Mouse (Mus musculus) embryonic facial prominence, embryonic 15.5 days (tissue): Measurements from ENCODE around the gene Il13. TPM values are rescaled to one million over a fixed set of nuclear protein-coding genes. Genes with fewer than 3 reads are reported as not detected.

Experiments used
- ATAC-seq: fragments of 200-750 bp; cut with Nextera tagmentation; 2 replicates; pipeline ENCODE4 v1.8.0; 2017; ENCODE audit warnings: low read depth, moderate TSS enrichment; ENCODE audit not compliant: insufficient number of reproducible peaks, low FRiP score, low TSS enrichment
- H3K27ac ChIP-seq: fragments of 300-500 bp; sonication (generic); replicated peaks from 2 replicates; pipeline ENCODE4 v1.5.1; 2015; ENCODE audit warnings: mild to moderate bottlenecking, inconsistent platforms
- H3K27me3 ChIP-seq: fragments of 300-500 bp; sonication (generic); 2 replicates; pipeline ENCODE4 v1.6.1; 2015; ENCODE audit warnings: inconsistent platforms
- H3K36me3 ChIP-seq: fragments of 300-500 bp; sonication (generic); 2 replicates; pipeline ENCODE4 v1.6.1; 2015; ENCODE audit warnings: mild to moderate bottlenecking, inconsistent platforms
- H3K4me1 ChIP-seq: fragments of 300-500 bp; sonication (generic); 2 replicates; pipeline ENCODE4 v1.6.1; 2015; ENCODE audit warnings: inconsistent platforms
- H3K4me2 ChIP-seq: fragments of 300-500 bp; sonication (generic); replicated peaks from 2 replicates; pipeline ENCODE4 v1.6.1; 2015; ENCODE audit warnings: mild to moderate bottlenecking, inconsistent platforms
- H3K4me3 ChIP-seq: fragments of 300-500 bp; sonication (generic); replicated peaks from 2 replicates; pipeline ENCODE4 v1.5.1; 2015; ENCODE audit warnings: mild to moderate bottlenecking, inconsistent platforms
- H3K9ac ChIP-seq: fragments of 300-500 bp; sonication (generic); 2 replicates; pipeline ENCODE4 v1.6.1; 2015; ENCODE audit warnings: inconsistent platforms
- H3K9me3 ChIP-seq: fragments of 300-500 bp; sonication (generic); replicated peaks from 2 replicates; pipeline ENCODE4 v1.6.1; 2016; ENCODE audit warnings: inconsistent platforms
- WGBS: fragments of 180-500 bp; shearing (Covaris S2); methylation state at CpG from one replicate; pipeline ENCODE4 v1.1.7; 2015; 5-methylcytosine and 5-hydroxymethylcytosine counted together
- polyA plus RNA-seq: library from polyadenylated mRNA; unstranded; fragments of >200 nt; fragmentation: Nextera tagmentation; extraction: Ambion mirVana; gene quantifications from 2 replicates; pipeline ENCODE4 v1.2.1, GENCODE M21; 2015

Il13 gene
- polyA plus RNA-seq, 1 experiment from 2014 or later: not detected

GRCm38 (mm10) chr11:53616748-53617558 is 17.5 kb downstream of the Il13 start:
- Histone ChIP-seq H3K9me3 (no peaks in the 10 kb centered on the region), H3K4me2 (no peak overlapping the region), H3K4me3 (no peak overlapping the region), H3K27ac (no peak overlapping the region), H3K36me3 (no peaks in the 10 kb centered on the region), H3K9ac (no peak overlapping the region), H3K4me1 (no peaks in the 10 kb centered on the region), H3K27me3 (no peaks in the 10 kb centered on the region)
- ATAC-seq: no peak
- WGBS: 79% methylated on average over 8 of the region's 8 CpGs

DNA sequence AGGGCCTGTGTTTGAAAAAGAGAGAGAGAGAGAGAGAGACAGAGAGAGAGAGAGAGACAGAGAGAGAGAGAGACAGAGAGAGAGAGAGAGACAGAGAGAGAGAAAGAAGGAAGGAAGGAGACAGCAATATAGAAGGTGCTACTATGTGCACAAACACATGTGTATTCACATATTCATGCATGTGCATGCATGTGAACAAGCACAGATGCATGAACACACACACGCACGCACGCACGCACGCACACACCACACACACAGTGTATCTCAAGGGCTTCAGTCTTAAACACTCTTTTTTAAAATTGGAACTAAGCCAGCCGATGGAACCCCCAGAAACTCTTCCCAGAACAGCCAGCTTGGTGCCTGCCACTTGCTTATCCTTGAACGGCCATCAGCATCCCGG is 18.9 kb downstream of the Il13 start:
- WGBS: 87% methylated on average over 8 of the region's 8 CpGs
- Histone ChIP-seq H3K27me3 (no peaks in the 10 kb centered on the region), H3K4me3 (no peak overlapping the region), H3K4me2 (no peak overlapping the region), H3K36me3 (no peaks in the 10 kb centered on the region), H3K4me1 (no peaks in the 10 kb centered on the region), H3K9ac (no peak overlapping the region), H3K27ac (no peak overlapping the region), H3K9me3 (no peaks in the 10 kb centered on the region)
- ATAC-seq: no peak

DNA sequence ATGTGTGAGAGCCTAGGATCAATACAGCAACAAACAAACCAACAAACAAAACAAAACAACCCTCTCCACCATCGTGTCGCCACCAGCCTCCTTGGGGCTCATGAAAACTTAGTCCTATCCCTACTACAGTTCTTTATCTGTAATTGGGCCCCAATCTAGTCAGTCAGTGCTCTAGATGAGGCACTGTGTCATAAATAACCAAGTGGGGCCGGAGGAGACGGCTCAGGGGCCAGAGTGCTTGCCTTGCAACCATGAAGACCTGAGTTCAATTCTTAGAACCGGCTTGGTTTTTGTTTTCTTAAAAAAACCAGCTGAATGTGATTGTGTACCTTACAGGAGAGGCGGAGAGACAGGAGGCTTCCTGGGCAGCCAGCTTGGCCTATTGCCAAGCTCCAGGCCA is 19.3 kb downstream of the Il13 start:
- H3K4me1 ChIP-seq: no peaks in the 10 kb centered on the region
- H3K4me2 ChIP-seq: no peak overlapping the region
- ATAC-seq: no peak
- no peak overlapping the region for H3K9ac ChIP-seq
- H3K27me3 ChIP-seq: no peaks in the 10 kb centered on the region
- no peak overlapping the region for H3K4me3 ChIP-seq
- H3K36me3 ChIP-seq: no peaks in the 10 kb centered on the region
- H3K27ac ChIP-seq: no peak overlapping the region
- no peaks in the 10 kb centered on the region for H3K9me3 ChIP-seq
- WGBS: 73% methylated on average over 6 of the region's 6 CpGs

- no peak overlapping the region for H3K4me2 ChIP-seq
- no peaks in the 10 kb centered on the region for H3K9me3 ChIP-seq
- H3K4me3 ChIP-seq: no peak overlapping the region
- no peaks in the 10 kb centered on the region for H3K36me3 ChIP-seq
- no peak overlapping the region for H3K9ac ChIP-seq
- H3K27me3 ChIP-seq: no peaks in the 10 kb centered on the region
- H3K27ac ChIP-seq: no peak overlapping the region
- ATAC-seq: no peak
- no peaks in the 10 kb centered on the region for H3K4me1 ChIP-seq
- 67% methylated on average over 3 of the region's 3 CpGs for WGBS
These were observed 24.8 kb downstream of the Il13 start for GRCm38 (mm10) chr11:53609672-53610071.

- Histone ChIP-seq H3K9ac (no peak overlapping the region), H3K27me3 (no peaks in the 10 kb centered on the region), H3K36me3 (no peaks in the 10 kb centered on the region), H3K27ac (no peak overlapping the region), H3K9me3 (no peaks in the 10 kb centered on the region), H3K4me1 (no peaks in the 10 kb centered on the region), H3K4me2 (no peak overlapping the region), H3K4me3 (no peak overlapping the region)
- 81% methylated on average over 6 of the region's 6 CpGs for WGBS
- no peak for ATAC-seq
These were observed 25.3 kb downstream of the Il13 start for GRCm38 (mm10) chr11:53609231-53609630.

- H3K4me2 ChIP-seq: no peak overlapping the region
- H3K9me3 ChIP-seq: no peaks in the 10 kb centered on the region
- H3K4me3 ChIP-seq: no peak overlapping the region
- H3K4me1 ChIP-seq: no peaks in the 10 kb centered on the region
- H3K36me3 ChIP-seq: peaks cover 12% of the 10 kb centered on the region
- no peaks in the 10 kb centered on the region for H3K27me3 ChIP-seq
- no peak for ATAC-seq
- H3K9ac ChIP-seq: no peak overlapping the region
- no peak overlapping the region for H3K27ac ChIP-seq
- 9% methylated on average over 12 of the region's 12 CpGs for WGBS
These were observed 28.9 kb downstream of the Il13 start for GRCm38 (mm10) chr11:53605609-53606008.

DNA sequence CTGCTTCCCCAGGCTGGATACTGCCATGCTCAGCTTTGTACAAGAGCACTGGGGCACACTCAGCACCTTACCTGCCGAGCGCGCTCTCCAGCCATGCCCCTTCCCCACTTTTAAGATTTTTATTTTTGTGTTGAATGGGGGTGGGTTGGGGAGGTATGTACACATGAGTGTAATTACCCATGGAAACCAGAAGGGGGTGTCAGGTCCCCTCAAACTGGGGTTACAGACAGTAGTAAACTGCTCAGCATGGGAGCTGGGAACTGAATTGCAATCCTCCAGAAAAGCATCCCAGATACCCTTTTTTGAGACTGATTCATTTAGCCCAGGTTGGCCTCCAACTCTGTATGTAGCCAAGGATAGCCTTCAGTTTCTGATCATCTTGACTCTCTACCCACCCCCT is 29.5 kb downstream of the Il13 start:
- Histone ChIP-seq H3K9ac (no peak overlapping the region), H3K4me3 (no peak overlapping the region), H3K36me3 (peaks cover 19% of the 10 kb centered on the region), H3K27me3 (no peaks in the 10 kb centered on the region), H3K4me2 (no peak overlapping the region), H3K4me1 (no peaks in the 10 kb centered on the region), H3K9me3 (no peaks in the 10 kb centered on the region), H3K27ac (no peak overlapping the region)
- 96% methylated on average over 3 of the region's 3 CpGs for WGBS
- ATAC-seq: no peak

DNA sequence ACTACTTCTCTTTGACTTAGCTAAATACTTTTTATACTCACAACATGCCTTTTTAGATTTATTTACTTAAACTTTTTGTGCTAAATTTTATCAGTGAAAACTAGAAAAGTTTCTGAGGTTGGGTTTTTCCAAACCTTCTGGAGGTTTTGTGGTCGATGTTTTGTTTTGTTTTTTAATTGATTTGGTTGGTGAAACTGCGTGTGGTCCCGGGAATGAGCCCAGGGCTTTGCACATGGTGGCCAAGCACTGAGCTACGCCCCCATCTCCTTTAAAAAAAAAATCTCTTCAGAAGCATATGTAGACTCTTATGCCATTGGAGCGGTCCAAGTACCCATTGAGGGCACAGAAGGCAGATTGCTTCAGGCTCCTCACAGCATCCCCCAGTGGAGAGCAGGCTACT is 43.4 kb downstream of the Il13 start:
- peaks cover 60% of the 10 kb centered on the region for H3K36me3 ChIP-seq
- 82% methylated on average over 5 of the region's 5 CpGs for WGBS
- no peak for ATAC-seq
- no peak overlapping the region for H3K27ac ChIP-seq
- no peaks in the 10 kb centered on the region for H3K4me1 ChIP-seq
- H3K4me3 ChIP-seq: no peak overlapping the region
- H3K27me3 ChIP-seq: no peaks in the 10 kb centered on the region
- no peak overlapping the region for H3K9ac ChIP-seq
- no peak overlapping the region for H3K4me2 ChIP-seq
- H3K9me3 ChIP-seq: no peaks in the 10 kb centered on the region

- Histone ChIP-seq H3K4me3 (no peak overlapping the region), H3K4me2 (no peak overlapping the region), H3K4me1 (no peaks in the 10 kb centered on the region), H3K36me3 (peaks cover 62% of the 10 kb centered on the region), H3K27ac (no peak overlapping the region), H3K9ac (no peak overlapping the region), H3K9me3 (no peaks in the 10 kb centered on the region), H3K27me3 (no peaks in the 10 kb centered on the region)
- WGBS: 36% methylated on average over 15 of the region's 15 CpGs
- no peak for ATAC-seq
These were observed 44.1 kb downstream of the Il13 start for GRCm38 (mm10) chr11:53590368-53590768.

DNA sequence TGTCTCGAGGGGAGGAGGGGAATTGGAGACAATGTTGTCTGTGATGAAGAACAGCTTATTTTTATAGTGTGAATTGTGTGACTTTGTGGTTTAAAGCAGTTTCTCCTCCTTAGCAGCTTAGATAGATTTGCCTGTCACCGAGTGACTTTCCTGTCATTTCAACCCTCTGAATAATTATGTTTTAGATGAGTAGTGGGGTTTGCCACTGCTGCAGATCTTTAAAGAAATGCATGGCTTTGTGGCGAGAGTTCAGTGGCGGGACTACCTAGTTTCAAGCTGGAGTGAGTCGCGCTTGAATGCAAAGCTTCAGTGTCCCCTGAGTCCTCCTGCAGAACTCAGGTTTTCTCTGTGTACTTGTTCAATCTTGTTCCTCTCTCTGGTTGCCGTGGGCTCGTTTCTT is 46.2 kb downstream of the Il13 start:
- H3K4me3 ChIP-seq: no peak overlapping the region
- 69% methylated on average over 8 of the region's 8 CpGs for WGBS

GRCm38 (mm10) chr11:53585510-53585909 is 49.0 kb downstream of the Il13 start:
- no peak overlapping the region for H3K4me2 ChIP-seq
- no peak overlapping the region for H3K4me3 ChIP-seq
- no peaks in the 10 kb centered on the region for H3K4me1 ChIP-seq
- no peak overlapping the region for H3K27ac ChIP-seq
- WGBS: 92% methylated on average over 6 of the region's 6 CpGs
- H3K36me3 ChIP-seq: peaks cover 61% of the 10 kb centered on the region
- no peaks in the 10 kb centered on the region for H3K27me3 ChIP-seq
- ATAC-seq: no peak
- H3K9ac ChIP-seq: no peak overlapping the region
- H3K9me3 ChIP-seq: no peaks in the 10 kb centered on the region

More for the DNA sequence above, 46.2 kb downstream of the Il13 start:
- Histone ChIP-seq H3K9ac (no peak overlapping the region), H3K4me2 (no peak overlapping the region), H3K27me3 (no peaks in the 10 kb centered on the region), H3K4me1 (no peaks in the 10 kb centered on the region), H3K36me3 (peaks cover 60% of the 10 kb centered on the region), H3K27ac (no peak overlapping the region), H3K9me3 (no peaks in the 10 kb centered on the region)
- no peak for ATAC-seq

DNA sequence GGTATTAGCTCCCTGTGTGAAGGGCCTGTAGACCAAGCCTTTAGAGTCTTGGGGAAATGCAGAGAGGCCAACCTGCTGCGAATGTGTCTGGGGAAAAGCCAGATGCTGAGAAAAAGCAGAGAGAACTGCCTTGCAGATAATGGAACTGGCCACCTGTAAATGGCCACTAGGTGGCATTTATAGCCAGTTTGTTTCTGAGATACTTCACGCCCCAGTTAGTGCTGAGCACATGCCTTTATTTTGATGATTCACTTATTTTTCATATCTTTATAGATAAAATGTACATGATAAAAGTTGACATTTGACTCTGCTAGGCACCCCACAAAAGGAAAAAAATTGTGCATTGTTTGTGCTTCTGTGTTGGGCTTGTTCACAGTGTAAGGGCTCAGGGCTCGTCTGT is 49.7 kb downstream of the Il13 start:
- no peaks in the 10 kb centered on the region for H3K9me3 ChIP-seq
- peaks cover 66% of the 10 kb centered on the region for H3K36me3 ChIP-seq
- H3K27ac ChIP-seq: no peak overlapping the region
- ATAC-seq: no peak
- no peak overlapping the region for H3K9ac ChIP-seq
- no peaks in the 10 kb centered on the region for H3K27me3 ChIP-seq
- no peak overlapping the region for H3K4me2 ChIP-seq
- 68% methylated on average over 3 of the region's 3 CpGs for WGBS
- H3K4me1 ChIP-seq: no peaks in the 10 kb centered on the region
- no peak overlapping the region for H3K4me3 ChIP-seq
